Mouse (Mus musculus) heart, adult 2 months (tissue): ENCODE measurements around the gene Igf2bp3.

ENCODE experiments used
- CTCF ChIP-seq: fragments of 200-600 bp; IDR thresholded peaks from 2 replicates; pipeline ENCODE4 v1.8.1; 2022; ENCODE audit warnings: antibody characterized with exemption, mild to moderate bottlenecking, moderate library complexity
- EP300 ChIP-seq: fragments of 200-500 bp; IDR thresholded peaks from 2 replicates; pipeline ENCODE4 v1.6.1; 2011; ENCODE audit warnings: low read depth, low read length, control low read depth; ENCODE audit not compliant: insufficient read depth
- POLR2A ChIP-seq: fragments of 200-500 bp; IDR thresholded peaks from 2 replicates; pipeline ENCODE4 v1.6.1; 2011; ENCODE audit warnings: mild to moderate bottlenecking, low read depth, low read length, control low read depth; ENCODE audit not compliant: insufficient read depth

GRCm38 (mm10) chr6:49113895-49114294, 100.9 kb downstream of the Igf2bp3 start:
- no peak for TF ChIP-seq CTCF
- TF ChIP-seq POLR2A = no peak
- no peak for TF ChIP-seq EP300
